Mouse (Mus musculus) stomach, postnatal 0 days (tissue): ENCODE measurements at regions not wholly inside any gene's neighbourhood (a gene's known extent, or its start where the extent isn't known, plus 50 kb on each side); places are given as distances from the start of the nearest gene placed in this dataset.

ENCODE experiments used
- ATAC-seq: fragments of 200-750 bp; cut with Nextera tagmentation; 2 replicates; pipeline ENCODE4 v1.8.0; 2017; ENCODE audit not compliant: low FRiP score, low TSS enrichment
- DNase-seq: peaks from one replicate; pipeline ENCODE4 v3.0.0-alpha.2; 2016; ENCODE audit warnings: low spot score
- H3K27ac ChIP-seq: fragments of 300-500 bp; sonication (generic); replicated peaks from 2 replicates; pipeline ENCODE4 v1.5.1; 2014; ENCODE audit warnings: mild to moderate bottlenecking, control low read depth
- H3K27me3 ChIP-seq: fragments of 300-500 bp; sonication (generic); 2 replicates; pipeline ENCODE4 v1.6.1; 2014; ENCODE audit warnings: low read length; ENCODE audit not compliant: control insufficient read depth, insufficient read depth
- H3K36me3 ChIP-seq: fragments of 300-500 bp; sonication (generic); 2 replicates; pipeline ENCODE4 v1.6.1; 2014; ENCODE audit warnings: low read length, mixed read lengths; ENCODE audit not compliant: control insufficient read depth, insufficient read depth
- H3K4me1 ChIP-seq: fragments of 300-500 bp; sonication (generic); replicated peaks from 2 replicates; pipeline ENCODE4 v1.6.1; 2014; ENCODE audit warnings: antibody characterized with exemption; ENCODE audit not compliant: control insufficient read depth, insufficient read depth
- H3K4me2 ChIP-seq: fragments of 300-500 bp; sonication (generic); replicated peaks from 2 replicates; pipeline ENCODE4 v1.6.1; 2014; ENCODE audit warnings: low read depth, mild to moderate bottlenecking, control low read depth, moderate library complexity
- H3K4me3 ChIP-seq: fragments of 300-500 bp; sonication (generic); 2 replicates; pipeline ENCODE4 v1.5.1; 2014; ENCODE audit warnings: low read depth, low read length, control low read depth
- H3K9ac ChIP-seq: fragments of 300-500 bp; sonication (generic); 2 replicates; pipeline ENCODE4 v1.6.1; 2014; ENCODE audit warnings: mild to moderate bottlenecking, low read length, control low read depth, mixed read lengths
- H3K9me3 ChIP-seq: fragments of 300-500 bp; sonication (generic); 2 replicates; pipeline ENCODE4 v1.6.1; 2016; ENCODE audit warnings: low read length; ENCODE audit not compliant: control insufficient read depth
- CTCF ChIP-seq: IDR thresholded peaks from 2 replicates; pipeline ENCODE4 v1.5.1; 2016; ENCODE audit warnings: antibody characterized with exemption, low read depth, mild to moderate bottlenecking, moderate library complexity
- EP300 ChIP-seq: optimal IDR thresholded peaks from 2 replicates; pipeline ENCODE3; 2016; ENCODE audit warnings: antibody characterized with exemption
- WGBS: fragments of 180-500 bp; shearing (Covaris S2); extraction: QIAGEN DNeasy Blood & Tissue Kit; methylation state at CpG from one replicate; pipeline ENCODE4 v1.1.7; 2014; 5-methylcytosine and 5-hydroxymethylcytosine counted together

DNA sequence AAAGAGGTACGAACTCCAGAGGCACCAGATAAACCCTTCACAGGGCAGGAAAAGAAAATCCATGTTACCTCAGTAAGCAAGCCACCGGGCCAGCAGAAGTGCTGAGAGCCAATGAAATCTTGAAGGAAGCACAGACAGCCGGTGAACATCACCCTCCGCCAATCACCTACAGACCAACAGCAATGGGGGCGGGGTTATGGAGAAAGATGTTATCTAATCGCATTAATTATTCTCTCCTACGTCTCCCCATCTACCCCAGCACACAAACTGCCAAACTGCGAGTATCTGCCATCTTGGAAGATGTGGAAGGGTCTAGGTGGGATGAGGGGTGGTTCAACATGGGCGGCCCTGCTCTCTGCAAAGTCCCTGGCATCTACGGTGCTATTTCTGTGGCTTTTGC, 68.6 kb upstream of the Slc44a3 start:
- Histone ChIP-seq H3K36me3 (no peaks in the 10 kb centered on the region), H3K4me1 (peaks cover 3% of the 10 kb centered on the region; the same call in 1 of the 2 replicates), H3K4me3 (no peak overlapping the region), H3K27ac (no peak overlapping the region), H3K4me2 (no peak overlapping the region), H3K9me3 (no peaks in the 10 kb centered on the region), H3K27me3 (no peaks in the 10 kb centered on the region), H3K9ac (no peak overlapping the region)
- DNase-seq: no peak
- TF ChIP-seq CTCF: no peak
- no peak for TF ChIP-seq EP300
- ATAC-seq: no peak
- WGBS: 77% methylated on average over 10 of the region's 10 CpGs

DNA sequence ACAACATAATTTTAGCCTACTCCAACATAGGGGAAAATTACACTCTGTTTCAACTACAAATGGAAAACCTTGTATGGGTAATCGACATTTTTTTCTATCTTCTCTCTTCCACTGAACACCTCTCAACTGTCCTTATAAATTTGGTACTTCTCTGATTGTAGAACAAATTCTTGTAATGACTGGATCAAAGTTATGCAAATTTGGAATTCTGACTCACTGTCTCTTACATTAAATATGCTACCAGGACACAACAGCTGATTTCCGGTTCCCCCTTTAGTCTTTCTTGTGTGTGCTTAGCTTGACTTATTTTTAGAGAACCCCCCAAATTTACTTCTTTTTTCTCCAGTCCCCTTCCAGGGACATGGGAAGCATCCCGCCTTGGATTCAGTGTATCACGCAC, 68.2 kb upstream of the Slc44a3 start:
- TF ChIP-seq CTCF (no peak), EP300 (no peak)
- 93% methylated on average over 4 of the region's 4 CpGs for WGBS
- Histone ChIP-seq H3K27ac (no peak overlapping the region), H3K4me2 (no peak overlapping the region), H3K36me3 (no peaks in the 10 kb centered on the region), H3K9me3 (no peaks in the 10 kb centered on the region), H3K4me1 (peaks cover 3% of the 10 kb centered on the region; the same call in 1 of the 2 replicates), H3K4me3 (no peak overlapping the region), H3K27me3 (no peaks in the 10 kb centered on the region), H3K9ac (no peak overlapping the region)
- ATAC-seq (no peak), DNase-seq (no peak)

DNA sequence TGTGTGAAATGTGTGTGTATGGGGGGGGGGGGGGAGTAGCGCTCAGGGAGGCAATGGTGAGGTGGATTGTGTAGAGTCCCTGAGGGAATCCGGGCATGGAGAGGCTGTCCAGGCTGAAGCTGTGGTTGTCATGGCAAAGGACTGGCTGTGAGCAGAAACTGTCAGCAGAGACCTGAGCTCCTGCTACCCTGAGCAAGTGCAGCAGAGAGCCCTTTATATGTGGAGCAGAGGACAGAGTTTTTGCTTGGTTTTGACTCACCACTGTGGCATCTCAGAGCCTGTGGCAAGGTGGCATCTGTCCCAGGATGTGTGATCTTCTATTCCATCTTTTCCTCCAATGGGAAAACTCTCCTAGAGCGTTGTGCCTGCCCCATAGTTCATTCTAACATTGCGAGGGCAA, 65.8 kb upstream of the Slc44a3 start:
- Histone ChIP-seq H3K27ac (no peak overlapping the region), H3K4me2 (no peak overlapping the region), H3K4me3 (no peak overlapping the region), H3K36me3 (no peaks in the 10 kb centered on the region), H3K9me3 (no peaks in the 10 kb centered on the region), H3K9ac (no peak overlapping the region), H3K4me1 (no peaks in the 10 kb centered on the region; the same call in 1 of the 2 replicates), H3K27me3 (no peaks in the 10 kb centered on the region)
- ATAC-seq (no peak), DNase-seq (no peak)
- TF ChIP-seq EP300 (no peak), CTCF (no peak)
- WGBS: 84% methylated on average over 4 of the region's 4 CpGs

DNA sequence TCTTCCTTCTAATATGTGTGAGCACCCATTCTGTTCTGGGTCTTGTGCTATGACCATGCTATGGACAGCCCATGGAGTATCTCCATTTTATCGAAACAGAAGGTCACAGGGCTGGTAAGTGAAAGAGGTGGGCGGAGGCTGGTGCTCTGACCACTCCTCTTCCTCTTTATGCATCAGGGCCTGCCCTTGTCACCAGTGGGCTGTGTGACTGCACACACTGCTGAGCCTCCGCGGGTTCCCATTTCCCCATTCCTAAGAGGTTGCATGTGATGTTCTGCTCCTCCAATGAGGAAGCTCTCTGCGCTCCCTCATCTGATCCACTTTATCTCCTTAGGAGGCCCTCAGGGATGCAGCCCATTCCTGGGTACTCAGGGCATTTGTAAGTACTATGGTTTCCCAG, 65.0 kb upstream of the Slc44a3 start:
- no peaks in the 10 kb centered on the region for H3K27me3 ChIP-seq
- no peaks in the 10 kb centered on the region for H3K36me3 ChIP-seq
- TF ChIP-seq EP300: no peak
- TF ChIP-seq CTCF: no peak
- DNase-seq (no peak), ATAC-seq (no peak)
- H3K9me3 ChIP-seq: no peaks in the 10 kb centered on the region
- 90% methylated on average over 5 of the region's 5 CpGs for WGBS
- H3K4me1 ChIP-seq: no peaks in the 10 kb centered on the region; the same call in 1 of the 2 replicates
- H3K4me3 ChIP-seq: no peak overlapping the region
- no peak overlapping the region for H3K9ac ChIP-seq
- H3K4me2 ChIP-seq: no peak overlapping the region
- H3K27ac ChIP-seq: no peak overlapping the region

DNA sequence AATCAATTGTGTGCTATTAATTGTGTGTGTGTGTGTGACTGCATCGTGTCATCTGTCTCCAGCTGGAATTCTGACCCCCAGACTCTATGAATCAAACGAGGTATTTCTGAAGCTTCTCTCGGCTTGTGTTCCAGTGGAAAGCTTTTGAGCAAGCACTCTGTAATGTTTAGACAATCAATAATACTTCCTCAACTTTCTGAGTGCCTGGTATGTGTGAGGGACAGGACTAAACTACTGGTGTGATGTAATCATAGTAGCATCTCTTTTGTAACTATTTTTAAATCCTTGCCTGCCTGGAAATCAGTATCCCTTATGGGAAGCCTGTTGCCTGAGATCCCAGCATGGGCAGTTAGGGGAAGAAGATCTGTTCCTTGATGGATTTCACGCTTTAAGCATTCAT, 62.4 kb upstream of the Slc44a3 start:
- H3K9me3 ChIP-seq: no peaks in the 10 kb centered on the region
- 23% methylated on average over 4 of the region's 4 CpGs for WGBS
- no peak overlapping the region for H3K9ac ChIP-seq
- ATAC-seq (no peak), DNase-seq (no peak)
- no peaks in the 10 kb centered on the region for H3K27me3 ChIP-seq
- H3K4me1 ChIP-seq: no peaks in the 10 kb centered on the region
- H3K27ac ChIP-seq: no peak overlapping the region
- H3K4me3 ChIP-seq: no peak overlapping the region
- H3K4me2 ChIP-seq: no peak overlapping the region
- TF ChIP-seq CTCF: no peak
- no peak for TF ChIP-seq EP300
- H3K36me3 ChIP-seq: no peaks in the 10 kb centered on the region

DNA sequence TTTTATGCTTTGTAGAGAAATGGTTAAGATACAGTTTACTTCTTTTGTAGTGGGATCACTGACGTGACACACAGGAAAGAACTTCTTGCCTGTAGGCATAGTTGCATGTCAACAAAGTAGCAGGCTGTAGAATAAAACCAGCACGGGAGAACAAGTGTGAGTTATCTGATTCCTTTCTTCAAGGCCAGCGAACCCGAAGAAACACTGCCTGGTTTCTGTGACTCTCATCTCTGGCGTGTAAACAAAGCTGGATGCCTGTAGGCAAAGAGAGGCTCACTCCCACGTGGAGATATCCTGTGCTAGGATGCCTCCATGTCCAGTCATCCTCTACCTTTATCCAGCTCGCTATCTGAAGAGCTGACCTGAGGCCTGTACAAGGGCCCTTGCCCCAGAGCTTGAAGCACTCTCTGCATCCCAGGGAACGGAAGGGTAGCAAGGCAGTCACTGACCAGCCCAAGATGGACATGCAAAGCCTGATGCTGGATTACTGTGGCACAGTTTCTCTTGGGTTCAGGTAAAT, 61.5 kb upstream of the Slc44a3 start:
- no peaks in the 10 kb centered on the region for H3K36me3 ChIP-seq
- no peak overlapping the region for H3K9ac ChIP-seq
- 46% methylated on average over 8 of the region's 8 CpGs for WGBS
- ATAC-seq: no peak
- no peak for TF ChIP-seq CTCF
- TF ChIP-seq EP300: no peak
- H3K9me3 ChIP-seq: no peaks in the 10 kb centered on the region
- peak overlapping the region; percentile 0; the same call in 1 of the 2 replicates for H3K27ac ChIP-seq
- no peak for DNase-seq
- no peak overlapping the region for H3K4me2 ChIP-seq
- no peaks in the 10 kb centered on the region for H3K4me1 ChIP-seq
- H3K4me3 ChIP-seq: no peak overlapping the region
- H3K27me3 ChIP-seq: no peaks in the 10 kb centered on the region
